Mouse (Mus musculus) skeletal muscle tissue, adult 2 months (tissue): Measurements from ENCODE around the gene Egln3.

Experiments
- DNase-seq: peaks from one replicate; pipeline ENCODE4 v3.0.0-alpha.2; 2012; ENCODE audit warnings: low read depth, low spot score

Egln3 gene

DNA sequence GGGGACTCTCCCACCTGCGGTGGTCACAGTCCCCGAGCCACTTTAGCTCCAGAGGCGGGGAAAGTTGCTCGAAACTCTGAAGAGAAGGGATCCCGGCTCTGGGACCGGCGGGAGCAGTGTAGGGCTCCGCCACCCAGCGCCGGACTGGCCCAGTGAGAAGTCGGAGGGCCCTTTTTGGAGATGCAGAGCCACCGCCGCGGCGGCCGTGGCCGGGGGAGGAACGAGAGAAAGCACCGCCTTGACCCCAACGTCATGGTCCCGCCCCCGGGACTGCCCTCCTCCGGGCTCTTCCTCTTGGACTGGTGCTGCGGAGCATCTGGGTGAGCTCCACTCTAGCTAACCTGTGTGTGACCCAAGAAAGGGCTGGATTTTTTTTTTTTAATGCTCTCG lies at the start of gene Egln3:
Gene Egln3 (minus strand): TSS at position 205 of the 390 bp plus-strand sequence.
- DNase-seq, result peak; percentile 76

DNA sequence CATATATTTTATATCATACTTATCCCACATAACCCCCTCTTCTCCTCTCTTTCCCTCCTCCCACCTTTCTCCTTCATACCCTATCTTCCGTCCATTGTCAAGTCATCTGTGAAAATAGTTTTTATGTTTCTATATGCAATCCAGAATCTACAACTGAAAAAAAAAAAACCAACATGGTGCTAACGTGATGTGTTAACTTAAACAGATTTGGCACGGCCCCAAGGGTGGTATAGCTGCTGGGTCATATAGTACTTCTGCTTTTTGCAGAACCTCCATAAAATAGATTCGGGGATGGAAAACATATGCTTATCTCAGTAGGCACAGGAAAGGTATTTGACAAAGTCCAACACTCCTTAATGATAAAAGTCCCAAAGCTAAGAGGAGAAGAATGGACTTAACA lies 49.8 kb upstream of the Egln3 start:
- DNase-seq, result no peak

DNA sequence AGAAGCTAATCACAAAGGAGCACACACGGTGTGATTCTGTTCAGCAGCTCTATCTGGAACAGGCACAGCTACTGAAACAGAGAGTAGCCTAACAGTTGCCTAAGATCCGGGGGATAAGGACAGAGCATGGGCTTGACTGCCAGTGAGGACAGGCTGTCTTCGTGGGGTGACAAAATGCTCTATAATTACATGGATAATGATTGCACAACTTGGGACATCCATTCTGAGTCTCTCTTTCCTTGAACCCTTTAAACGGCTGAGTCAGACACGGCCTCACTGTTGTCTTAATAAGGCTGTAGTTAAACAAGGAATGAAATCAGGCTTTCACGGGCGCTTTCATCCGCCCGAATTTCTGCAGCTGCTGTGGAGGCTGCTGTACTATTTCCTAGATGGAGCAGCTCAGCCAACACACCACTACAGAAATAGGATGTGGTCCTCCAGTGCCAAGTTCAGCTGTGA lies 48.3 kb upstream of the Egln3 start:
- DNase-seq, result peak; percentile 31

DNA sequence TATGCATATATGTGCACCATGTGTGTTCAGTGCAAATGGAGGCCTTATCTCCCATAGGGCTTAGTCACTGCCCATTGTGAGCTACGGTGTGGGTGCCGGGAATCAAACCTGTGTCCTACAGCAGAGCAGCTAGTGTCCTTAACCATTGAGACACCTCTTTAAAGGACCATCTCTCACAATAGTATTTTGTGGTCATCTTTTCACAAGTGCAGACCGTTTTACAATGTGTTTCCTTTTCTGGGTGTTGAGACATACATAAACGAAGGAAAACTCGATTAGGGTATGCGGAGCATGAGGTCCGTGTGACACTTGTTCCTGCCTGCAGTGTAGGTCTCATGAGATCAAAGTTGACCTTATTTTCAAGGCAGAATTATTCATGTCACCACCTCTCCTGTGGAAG lies 44.2 kb upstream of the Egln3 start:
- no peak for DNase-seq

DNA sequence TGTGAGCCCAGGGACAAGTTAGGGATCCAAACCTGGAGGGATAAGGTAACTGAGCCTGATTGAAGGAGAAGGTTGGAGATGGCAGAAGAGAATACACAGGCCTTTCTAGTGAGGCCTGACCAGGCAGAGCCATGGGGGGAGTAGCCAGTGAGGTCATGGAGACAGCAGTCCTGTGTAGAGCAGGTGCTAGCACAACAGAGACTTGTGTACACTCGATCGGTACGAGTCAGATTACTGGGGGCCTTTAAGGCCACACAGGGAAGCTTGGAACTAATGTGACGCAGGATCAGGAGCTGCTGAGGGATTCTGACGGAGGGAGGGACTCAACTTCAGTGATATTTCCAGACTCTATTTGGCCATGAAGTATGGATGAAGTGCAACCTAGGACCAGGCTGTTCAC lies 39.5 kb upstream of the Egln3 start:
- peak; percentile 57 for DNase-seq

- DNase-seq, result peak; percentile 10
Observed at GRCm38 (mm10) chr12:54241976-54242375, 38.3 kb upstream of the Egln3 start.

DNA sequence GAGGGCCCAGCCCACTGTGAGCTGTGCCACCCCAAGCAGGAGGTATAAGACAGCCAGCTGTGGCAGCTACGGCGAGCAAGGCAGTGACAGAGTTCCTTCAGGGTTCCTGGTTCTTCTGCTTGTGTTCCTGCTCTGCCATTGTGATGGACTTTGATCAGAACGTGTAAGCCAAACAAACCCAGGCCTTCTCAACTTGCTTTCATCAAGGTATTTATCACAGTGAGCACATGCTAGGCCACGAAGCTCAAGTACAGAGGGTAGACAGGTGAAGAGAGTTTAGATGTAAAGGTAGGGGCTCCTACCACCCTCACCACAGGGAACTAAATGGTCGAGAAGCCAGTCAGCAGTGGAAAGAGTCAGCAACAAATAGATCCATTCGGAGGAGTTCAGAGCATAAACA lies 30.1 kb upstream of the Egln3 start:
- DNase-seq, result no peak

GRCm38 (mm10) chr12:54232996-54233603 lies 29.4 kb upstream of the Egln3 start:
- DNase-seq, result no peak

- DNase-seq, result no peak
Observed at GRCm38 (mm10) chr12:54232456-54232855, 28.8 kb upstream of the Egln3 start.

GRCm38 (mm10) chr12:54227551-54227950 lies 23.9 kb upstream of the Egln3 start:
- DNase-seq, result no peak

- DNase-seq, result no peak
Observed at GRCm38 (mm10) chr12:54226341-54226740, 22.7 kb upstream of the Egln3 start.

DNA sequence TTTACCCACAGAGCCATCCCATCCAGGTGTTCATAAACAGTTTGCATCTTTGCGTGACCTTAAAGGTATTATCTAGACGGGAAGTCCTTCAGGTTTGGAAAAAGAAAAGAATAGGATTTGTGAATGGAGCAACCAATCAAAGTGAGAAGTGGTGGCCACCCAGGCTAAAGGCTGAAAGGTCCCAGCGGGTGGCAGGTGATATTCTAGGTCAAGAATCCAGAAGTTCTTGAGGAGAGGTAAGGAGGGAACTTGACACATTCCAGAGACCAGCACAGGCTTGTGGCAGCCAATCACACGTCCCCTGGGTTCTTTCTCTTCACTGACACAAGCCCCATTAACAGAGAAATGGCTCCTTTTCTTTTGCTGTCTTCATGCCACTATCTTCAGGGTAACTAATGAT lies 21.9 kb upstream of the Egln3 start:
- DNase-seq, result no peak

DNA sequence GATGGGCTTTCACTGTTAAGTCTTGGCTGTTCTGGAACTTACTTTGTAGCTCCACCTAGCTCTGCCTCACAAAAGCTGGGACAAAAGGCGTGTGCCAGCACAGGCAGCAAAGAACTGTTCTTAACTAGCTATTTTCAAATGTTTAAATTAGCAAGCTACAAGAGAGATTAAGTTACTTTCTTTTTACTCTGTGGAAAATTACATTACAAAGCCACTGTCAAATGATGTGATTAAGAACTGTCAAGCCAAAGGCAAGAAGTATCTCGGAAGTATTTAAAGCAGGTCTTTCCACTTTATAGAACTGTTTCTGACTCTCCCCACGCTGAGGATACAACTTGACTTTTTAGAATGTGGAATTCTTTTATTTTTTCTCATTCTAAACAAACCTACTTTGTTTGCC lies 21.4 kb upstream of the Egln3 start:
- no peak for DNase-seq

DNA sequence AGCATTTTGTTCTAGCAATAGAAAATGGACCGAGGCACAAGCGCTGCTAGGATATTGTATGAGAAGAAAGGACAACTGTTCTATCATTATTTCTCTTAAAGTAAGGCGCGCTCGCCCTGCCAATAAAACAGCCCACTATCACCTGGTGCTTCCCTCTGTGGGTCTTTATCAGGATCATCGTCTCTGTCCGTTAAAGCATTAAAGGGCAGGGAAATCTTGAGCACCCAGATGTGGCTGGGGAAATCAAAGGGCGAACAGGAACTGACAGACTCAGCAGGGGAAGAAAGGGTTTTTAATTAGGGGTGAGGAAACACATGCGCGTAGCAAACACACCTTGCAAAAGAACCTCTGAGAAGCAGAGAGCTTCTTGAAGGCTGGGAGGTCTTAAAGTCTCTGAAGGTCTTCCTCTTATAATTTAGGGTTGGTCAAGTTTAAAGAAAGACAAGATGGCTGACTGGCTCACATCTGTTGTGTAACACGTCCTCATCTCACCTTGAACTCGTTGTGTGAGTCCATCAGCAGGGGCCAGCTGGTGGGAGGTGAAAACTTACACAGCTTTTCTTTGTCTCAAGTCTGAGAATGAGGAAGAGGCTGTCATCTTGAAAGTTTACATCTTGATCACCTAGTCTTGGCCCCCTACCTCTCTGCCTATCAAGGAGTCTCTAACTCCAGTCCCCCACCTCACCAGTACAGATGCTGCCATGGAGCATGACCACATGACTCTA lies 18.5 kb upstream of the Egln3 start:
- no peak for DNase-seq

GRCm38 (mm10) chr12:54216673-54217072 lies 13.0 kb upstream of the Egln3 start:
- DNase-seq, result no peak

DNA sequence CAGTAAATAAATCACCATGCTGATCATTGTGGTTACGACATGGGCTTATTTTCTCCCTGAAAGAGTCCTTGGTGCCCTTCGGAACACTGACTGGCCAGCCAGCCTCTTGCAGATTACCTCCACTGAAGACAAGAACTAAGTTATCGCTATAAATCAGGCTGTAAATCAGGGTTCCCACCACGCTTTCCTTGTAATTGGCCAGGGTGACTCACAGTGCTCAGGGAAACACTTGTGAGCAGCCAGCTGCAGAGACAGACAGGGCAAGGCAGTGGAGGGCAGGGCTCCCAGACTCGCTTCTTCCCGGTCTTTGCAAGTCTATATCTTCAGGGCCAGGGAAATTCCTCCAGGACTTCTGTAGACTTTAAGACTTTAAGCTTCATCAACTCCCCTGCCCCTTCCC lies 10.8 kb upstream of the Egln3 start:
- DNase-seq, result no peak

DNA sequence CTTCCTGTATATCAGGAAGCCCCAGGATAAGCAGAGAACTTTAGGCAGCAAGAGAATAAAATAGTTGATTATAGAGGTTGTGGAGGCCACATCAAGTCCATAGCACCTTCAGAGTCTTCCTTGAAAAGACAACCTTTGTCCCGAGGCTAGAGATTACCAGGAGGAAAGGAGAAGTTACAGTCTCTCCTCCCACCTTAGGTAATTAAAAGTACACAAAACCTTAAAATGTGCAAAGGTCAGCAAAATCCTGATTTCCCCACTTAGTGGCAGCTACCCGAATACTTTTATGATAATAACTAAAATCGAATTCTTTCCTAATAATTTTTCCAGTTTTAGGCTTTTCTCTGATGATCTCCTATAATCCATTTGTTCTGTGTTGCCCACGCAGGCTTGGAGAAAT lies 10.2 kb upstream of the Egln3 start:
- no peak for DNase-seq

DNA sequence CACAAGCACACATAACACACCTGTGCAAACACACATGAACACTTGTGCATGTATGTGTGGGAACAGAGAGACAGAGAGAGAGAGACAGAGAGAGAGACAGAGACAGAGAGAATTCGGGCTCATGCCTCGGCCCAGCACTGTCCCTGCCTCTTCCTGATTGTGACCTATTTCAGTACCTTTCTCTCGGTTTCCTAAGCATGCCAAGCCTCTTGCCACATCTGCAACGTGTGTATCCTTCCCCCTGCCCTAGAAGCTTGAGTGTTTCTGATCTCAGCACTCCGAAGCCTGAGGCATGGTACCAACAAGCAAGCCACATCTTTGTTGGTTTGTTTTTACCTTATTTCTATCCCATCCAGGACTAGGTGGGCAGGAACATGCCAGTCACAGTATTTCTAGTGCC lies 9.6 kb upstream of the Egln3 start:
- DNase-seq, result no peak

- no peak for DNase-seq
Observed at GRCm38 (mm10) chr12:54209182-54209563, 5.5 kb upstream of the Egln3 start.

DNA sequence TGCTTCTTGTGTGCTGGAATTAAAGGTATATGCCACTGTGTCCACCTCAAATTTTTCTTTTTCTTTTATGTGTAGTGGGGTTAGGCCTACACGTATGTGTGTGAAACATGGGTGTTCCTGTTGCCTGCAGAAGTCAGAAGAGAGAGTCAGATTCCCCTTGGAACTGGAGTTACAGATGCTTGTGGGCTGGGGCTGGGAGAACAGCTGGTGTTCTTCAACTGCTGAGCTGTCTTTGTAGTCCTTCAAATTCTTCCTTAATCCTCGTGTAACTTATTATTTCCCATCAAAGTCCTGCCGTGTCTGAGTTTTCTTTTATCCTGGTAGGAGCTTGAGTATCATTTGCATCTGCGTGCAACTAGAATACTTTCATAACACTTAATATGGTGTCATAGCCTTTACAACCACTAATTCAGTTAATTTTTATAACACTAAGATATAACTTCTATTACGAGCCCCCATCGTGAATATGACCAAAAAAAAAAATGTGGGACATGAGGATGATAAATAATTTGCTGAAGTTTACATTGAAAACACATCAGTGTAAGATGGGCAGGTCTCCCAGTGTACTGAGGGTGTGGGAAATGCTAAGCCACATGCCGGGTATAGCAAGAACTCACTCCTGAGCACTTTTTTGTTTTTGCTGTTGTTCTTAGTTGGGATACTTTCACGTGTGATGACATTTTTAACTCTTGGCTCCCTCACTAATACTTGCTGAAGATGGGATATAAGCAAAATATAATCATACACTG lies 4.9 kb upstream of the Egln3 start:
- no peak for DNase-seq

GRCm38 (mm10) chr12:54205731-54206130 lies 2.1 kb upstream of the Egln3 start:
- no peak for DNase-seq

- no peak for DNase-seq
Observed at GRCm38 (mm10) chr12:54205195-54205594, 1.5 kb upstream of the Egln3 start.
